Mouse (Mus musculus): Measurements from ENCODE around the gene Adam26b. TPM values are rescaled to one million over a fixed set of nuclear protein-coding genes. Genes with fewer than 3 reads are reported as not detected.
"Not testable (repeated sequence)": the region's sequence is repeated elsewhere in the genome, so short reads cannot be mapped to it uniquely, and the experiment has no call there.

The Adam26b gene
- polyA plus RNA-seq (2012; rRNA removed): not detected in 2 replicates

DNA sequence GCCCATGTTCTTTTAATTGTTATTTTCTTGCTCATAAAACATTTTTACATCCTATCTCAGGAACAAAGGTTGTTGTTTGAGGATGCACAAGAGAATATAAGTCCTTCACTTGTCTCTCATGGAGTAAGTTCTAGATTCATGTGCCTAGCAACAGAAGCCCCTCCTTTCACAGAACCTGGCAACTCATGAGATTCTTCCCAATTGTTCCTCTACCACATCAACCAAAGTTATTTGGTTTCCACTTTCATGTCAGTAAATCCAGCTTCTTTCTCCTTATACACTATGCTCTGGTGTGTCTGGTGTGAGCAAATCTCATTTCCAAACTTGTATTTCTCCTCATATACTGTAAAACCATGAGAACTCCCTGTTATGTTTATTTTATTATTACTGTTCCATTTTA lies at the start of gene Adam26b:
TSS of gene Adam26b (minus strand) at position 101 of the 400 bp plus-strand sequence.
- not testable (repeated sequence) for H3K4me3 ChIP-seq (replicated peaks; ENCODE audit: insufficient read depth, low read depth, low read length); H3K4me1 ChIP-seq (ENCODE audit: control insufficient read depth, insufficient read depth, low read length); H3K27ac ChIP-seq (ENCODE audit: insufficient read depth, low read length); H3K27me3 ChIP-seq (ENCODE audit: control insufficient read depth, insufficient read depth, low read length); DNase-seq

DNA sequence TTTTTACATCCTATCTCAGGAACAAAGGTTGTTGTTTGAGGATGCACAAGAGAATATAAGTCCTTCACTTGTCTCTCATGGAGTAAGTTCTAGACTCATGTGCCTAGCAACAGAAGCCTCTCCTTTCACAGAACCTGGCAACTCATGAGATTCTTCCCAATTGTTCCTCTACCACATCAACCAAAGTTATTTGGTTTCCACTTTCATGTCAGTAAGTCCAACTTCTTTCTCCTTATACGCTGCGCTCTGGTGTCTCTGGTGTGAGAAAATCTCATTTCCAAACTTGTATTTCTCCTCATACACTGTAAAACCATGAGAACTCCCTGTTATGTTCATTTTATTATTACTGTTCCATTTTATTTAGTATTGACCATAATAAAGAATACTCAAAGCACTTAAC lies 48.7 kb upstream of the Adam26b start, which contains the start of gene Adam26a:
TSS of gene Adam26a (minus strand) at position 101 of the 400 bp plus-strand sequence.
- WGBS: 88% methylated on average over 2 of the region's 2 CpGs
- not testable (repeated sequence) for H3K4me3 ChIP-seq (replicated peaks; ENCODE audit: insufficient read depth, low read depth, low read length); H3K4me1 ChIP-seq (ENCODE audit: control insufficient read depth, insufficient read depth, low read length); DNase-seq; H3K27ac ChIP-seq (ENCODE audit: insufficient read depth, low read length); H3K27me3 ChIP-seq (ENCODE audit: control insufficient read depth, insufficient read depth, low read length)

Other genes starting within 250 kb of the Adam26b start
- not detected in 2 replicates for gene Zfp42, start 221.1 kb downstream of the Adam26b start, polyA plus RNA-seq (2012; rRNA removed)
- not detected in 2 replicates for gene Adam26a, start 48.6 kb upstream of the Adam26b start, polyA plus RNA-seq (2012; rRNA removed)
- not detected in 2 replicates for gene Gm5346, start 99.2 kb upstream of the Adam26b start, polyA plus RNA-seq (2012; rRNA removed)
- gene Adam34, start 181.9 kb upstream of the Adam26b start, polyA plus RNA-seq (2012; rRNA removed): not detected in 2 replicates